Mouse (Mus musculus): ENCODE results near the gene Cdh4. TPM values are rescaled to one million over a fixed set of nuclear protein-coding genes. Genes with fewer than 3 reads are reported as not detected.
A peak's percentile ranks its signal among the peaks of the same experiment; 100 is the strongest.

Cdh4 gene
- total RNA-seq, 2 experiments from 2014 or later: 20.7 to 20.9 TPM

GRCm38 (mm10) chr2:179722776-179723386 lies 280.6 kb downstream of the Cdh4 start:
- no peak for DNase-seq (ENCODE audit: low spot score in 2 of 2)

DNA sequence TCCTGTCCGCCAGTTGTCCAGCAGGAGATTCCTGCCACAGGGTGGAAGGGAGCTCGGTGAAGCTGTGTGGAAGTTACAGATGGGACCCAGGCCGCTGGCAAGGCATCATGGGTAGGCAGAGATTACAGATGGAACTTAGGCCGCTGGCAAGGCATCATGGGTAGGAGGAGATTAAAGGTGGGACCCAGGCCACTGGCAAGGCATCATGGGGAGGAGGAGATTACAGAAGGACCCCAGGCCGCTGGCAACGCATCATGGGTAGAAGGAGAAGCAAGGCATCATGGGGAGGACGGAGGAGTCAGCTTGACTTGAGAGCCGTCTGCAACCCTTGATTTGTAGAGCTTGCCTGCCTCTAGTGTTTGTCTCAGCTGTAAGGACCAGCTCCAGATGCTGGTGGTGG lies 281.2 kb downstream of the Cdh4 start:
- DNase-seq (ENCODE audit: low spot score in 2 of 2): no peak

DNA sequence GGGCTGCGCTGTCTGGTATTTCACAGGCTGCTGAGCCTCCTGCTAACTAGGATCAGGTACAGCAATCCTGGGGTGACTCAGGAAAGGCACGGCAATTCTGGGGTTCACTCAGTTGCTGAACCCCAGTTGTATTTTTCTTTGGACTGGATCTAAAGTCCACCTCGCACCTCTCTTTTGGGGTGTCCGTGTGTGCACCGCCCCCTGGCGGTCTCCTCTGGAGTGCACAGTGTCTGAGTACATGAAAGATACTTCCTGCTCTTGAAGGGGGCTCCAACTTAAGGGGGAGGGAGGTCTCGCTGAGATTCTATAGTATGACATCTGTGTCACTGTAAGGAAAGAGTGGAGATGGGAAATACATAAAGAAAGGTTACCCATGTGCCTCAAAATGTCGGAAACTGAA lies 286.8 kb downstream of the Cdh4 start:
- peak in 1 of 2 experiments; percentile 21 for DNase-seq (ENCODE audit: low spot score in 2 of 2)

DNA sequence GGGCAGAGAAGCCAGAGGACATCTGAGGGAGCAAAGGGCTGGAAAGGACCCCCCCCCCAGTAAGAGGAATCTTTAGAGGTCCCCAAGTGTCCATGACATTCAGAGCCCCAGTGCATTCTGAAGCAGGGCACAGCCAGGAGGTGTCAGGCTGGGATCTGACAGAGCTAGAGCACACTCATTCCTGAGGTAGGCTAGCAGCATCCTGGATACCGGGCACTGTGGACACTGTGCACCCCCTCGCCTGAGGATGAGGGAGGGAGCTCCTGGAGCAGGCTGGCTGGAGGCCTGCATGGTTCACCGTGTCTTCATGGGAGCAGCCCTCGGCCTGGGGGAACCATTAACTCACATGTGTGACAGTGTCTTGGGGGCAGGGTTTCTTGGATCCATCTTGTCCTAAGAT lies 287.6 kb downstream of the Cdh4 start:
- DNase-seq (ENCODE audit: low spot score in 2 of 2): no peak

DNA sequence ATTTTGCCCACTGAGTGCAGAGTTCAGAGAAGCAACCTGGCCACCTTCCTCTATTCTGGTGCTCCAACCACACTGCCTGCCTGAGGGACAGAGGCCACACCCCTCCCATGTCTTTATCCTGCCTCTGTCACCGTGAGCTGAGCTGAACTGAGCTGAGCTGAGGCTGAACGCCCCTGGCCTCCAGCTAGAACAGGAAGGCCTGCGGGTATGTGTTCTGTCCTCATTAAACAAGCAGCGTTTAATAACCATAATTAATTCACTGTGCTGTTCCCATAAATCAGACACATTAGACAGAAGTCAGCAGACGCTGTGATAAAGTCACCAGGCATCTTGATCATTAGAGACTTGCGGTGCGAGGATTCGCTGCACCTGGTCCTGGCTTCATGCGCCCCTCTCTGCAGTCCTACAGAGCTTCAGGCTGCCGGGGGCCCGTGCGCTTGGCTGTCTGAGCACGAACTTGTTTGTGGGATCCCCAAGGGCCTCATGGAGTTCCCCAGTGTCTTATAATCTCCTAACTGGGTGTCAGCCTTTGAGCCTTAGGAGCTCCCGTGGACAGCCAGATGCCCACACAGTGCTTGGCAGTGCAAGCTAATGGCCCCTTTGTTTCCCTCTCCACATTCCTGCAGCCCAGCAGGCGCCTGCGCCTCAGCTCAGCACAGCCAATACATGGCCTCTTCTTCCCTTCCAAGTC lies 291.1 kb downstream of the Cdh4 start:
- no peak for DNase-seq (ENCODE audit: low spot score in 2 of 2)

- no peak for DNase-seq (ENCODE audit: low spot score in 2 of 2)
Observed at GRCm38 (mm10) chr2:179742419-179742818, 300.2 kb downstream of the Cdh4 start.

DNA sequence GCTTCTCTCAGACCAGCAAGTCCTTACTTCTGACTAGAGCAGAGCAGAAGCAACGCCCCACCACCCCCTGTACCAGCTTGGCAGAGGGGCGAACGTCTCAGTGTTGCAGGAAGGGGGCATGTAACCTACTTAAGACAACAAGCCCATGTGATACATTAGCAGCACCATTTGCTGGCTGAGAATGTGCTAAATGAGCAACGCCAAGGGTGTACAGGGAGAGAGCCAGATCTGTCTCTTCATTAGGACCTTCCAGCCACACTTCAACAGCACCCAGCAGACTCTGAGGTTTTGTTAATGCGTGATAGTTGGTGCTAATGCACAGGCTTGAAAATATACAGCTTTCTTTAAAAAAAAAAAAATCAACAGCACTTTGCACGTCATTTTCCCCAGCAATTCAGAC lies 300.6 kb downstream of the Cdh4 start:
- DNase-seq (ENCODE audit: low spot score in 2 of 2): no peak

DNA sequence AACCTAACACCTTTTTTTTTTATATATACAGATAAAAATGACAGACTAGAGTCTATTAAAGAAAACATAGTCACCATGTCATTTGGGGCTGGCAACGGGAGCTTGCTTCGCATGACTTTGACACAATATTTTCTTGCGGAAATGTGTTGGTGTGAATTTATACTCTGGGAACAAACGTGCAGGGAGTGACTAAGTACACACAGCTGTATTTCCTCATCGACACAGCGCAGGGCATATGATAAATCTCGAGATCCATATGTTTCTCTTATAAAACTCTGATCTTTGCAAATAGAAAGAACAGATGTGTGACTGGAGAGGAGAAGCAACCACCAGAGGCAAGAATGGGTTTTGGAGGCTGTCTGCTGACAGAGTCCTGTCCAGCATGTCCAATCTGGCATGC lies 304.3 kb downstream of the Cdh4 start:
- no peak for DNase-seq (ENCODE audit: low spot score in 2 of 2)

- DNase-seq (ENCODE audit: low spot score in 2 of 2): no peak
Observed at GRCm38 (mm10) chr2:179749399-179749798, 307.2 kb downstream of the Cdh4 start.

GRCm38 (mm10) chr2:179753811-179754210 lies 311.6 kb downstream of the Cdh4 start:
- DNase-seq (ENCODE audit: low spot score in 2 of 2): no peak

DNA sequence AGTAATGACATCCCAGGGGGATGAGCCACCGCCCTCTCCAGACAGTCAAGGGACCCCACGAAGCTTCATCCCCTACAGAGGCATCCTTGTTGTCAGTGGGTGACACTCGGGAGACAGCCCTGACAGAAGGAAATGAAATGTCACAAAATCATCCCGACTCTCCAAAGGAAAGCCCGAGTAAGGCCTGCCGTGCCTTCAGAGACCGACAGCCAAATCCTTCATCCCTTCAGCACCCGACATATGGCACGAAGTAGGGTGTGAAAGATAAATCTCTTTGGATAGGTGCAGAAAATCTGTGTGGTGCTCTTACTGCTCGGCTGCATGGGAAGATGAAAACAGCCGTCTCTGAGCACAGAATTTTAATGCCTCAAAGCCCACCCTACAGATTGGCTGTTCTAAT lies 312.5 kb downstream of the Cdh4 start:
- DNase-seq (ENCODE audit: low spot score in 2 of 2): peak; percentile 16 to 50

- no peak for DNase-seq (ENCODE audit: low spot score in 2 of 2)
Observed at GRCm38 (mm10) chr2:179761718-179762441, 319.6 kb downstream of the Cdh4 start.

- peak; percentile 37 to 49 for DNase-seq (ENCODE audit: low spot score in 2 of 2)
Observed at GRCm38 (mm10) chr2:179762521-179763305, 320.5 kb downstream of the Cdh4 start.

DNA sequence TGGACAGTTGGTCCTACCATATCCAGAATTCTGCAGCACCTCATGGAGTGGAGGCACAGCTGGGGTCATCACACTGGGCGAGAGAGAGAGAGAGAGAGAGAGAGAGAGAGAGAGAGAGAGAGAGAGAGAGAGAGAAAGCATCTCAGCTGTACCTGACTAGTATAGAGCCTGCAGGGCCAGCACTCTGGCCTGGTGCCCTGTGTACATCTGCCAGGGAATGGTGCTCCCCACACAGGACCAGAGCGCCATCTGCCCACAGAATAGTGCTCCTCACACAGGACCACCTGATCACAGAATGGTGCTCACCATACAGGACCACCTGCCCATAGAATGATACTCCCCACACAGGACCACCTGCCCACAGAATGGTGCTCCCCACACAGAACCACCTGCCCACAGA lies 322.2 kb downstream of the Cdh4 start:
- no peak for DNase-seq (ENCODE audit: low spot score in 2 of 2)

DNA sequence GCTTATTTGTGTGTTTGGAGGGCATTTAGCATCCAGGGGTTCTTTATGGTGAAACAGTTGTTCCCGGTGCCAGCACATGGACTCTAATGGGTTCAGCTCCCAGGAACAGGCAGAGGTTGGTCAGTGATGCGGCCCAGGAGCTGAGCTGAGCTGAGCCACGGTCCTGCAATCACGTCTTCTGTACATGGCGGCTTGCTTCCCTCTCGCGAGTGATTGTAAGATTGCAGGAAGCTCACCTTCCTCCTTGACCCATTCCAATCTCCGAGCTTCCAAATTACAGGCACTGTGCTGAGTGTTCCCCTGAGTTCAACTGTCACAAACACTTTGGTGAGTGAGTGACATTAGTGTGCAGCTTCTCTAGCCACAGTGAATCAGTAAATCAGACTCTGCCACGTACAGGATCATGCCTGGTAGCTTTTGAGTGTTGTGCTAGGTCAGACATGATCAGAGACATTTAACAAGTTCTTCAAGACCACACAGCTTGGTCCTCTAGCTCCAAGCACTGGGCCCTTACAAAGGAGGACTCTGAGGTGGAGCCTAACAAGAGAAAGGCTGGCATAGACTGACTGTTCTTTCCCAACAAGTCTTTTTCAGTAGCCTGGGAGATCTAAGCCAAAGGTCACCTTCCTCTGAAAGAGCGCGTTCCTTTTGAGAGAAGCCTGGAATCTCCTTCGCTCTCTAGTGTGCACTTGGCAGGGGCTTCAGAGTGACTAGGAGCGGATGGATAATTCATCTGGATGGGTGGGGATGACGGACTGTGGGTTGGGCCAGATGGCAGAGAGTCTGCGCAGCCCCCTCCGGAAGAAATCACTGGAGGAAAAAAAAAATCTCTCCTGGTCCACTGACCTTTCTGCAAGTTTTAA lies 324.7 kb downstream of the Cdh4 start:
- no peak for DNase-seq (ENCODE audit: low spot score in 2 of 2)

DNA sequence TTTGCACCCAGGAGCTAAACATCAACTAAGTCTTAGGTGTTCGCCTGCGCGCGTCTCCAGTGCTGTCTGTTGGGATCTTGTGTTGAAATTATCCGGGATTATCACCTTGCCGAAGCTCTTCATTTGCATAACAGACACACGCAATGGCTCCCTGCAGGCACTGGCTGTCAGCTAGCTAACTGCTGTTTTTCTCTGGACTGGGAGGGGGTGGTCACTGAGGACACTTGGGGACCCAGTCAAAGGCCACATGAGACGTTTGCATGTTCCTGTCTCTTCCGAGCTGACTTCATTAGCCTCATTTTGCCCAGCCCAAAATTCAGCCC lies 325.3 kb downstream of the Cdh4 start:
- no peak for DNase-seq (ENCODE audit: low spot score in 2 of 2)

DNA sequence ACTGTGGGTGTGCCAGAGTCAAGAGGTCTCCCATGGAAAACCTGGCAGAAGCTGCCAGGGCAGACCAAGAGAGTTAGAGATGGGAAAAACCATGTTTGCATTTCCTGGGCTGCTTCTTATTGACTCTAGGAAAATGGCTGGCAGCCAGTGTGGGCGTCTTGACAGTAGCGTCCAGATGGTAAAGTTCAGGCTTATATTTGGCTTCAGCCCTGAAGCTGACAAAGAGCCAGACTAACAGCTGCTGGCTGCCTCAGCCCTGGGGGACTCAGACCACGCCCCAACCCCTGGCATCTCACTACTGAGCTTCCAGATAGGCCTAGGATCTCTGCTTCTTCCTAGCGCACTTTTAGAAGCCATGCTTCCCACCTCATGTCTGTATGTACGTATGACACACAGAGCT lies 326.9 kb downstream of the Cdh4 start:
- DNase-seq (ENCODE audit: low spot score in 2 of 2): peak; percentile 32 to 53

- no peak for DNase-seq (ENCODE audit: low spot score in 2 of 2)
Observed at GRCm38 (mm10) chr2:179769943-179770342, 327.7 kb downstream of the Cdh4 start.

GRCm38 (mm10) chr2:179774440-179775110 lies 332.3 kb downstream of the Cdh4 start:
- DNase-seq (ENCODE audit: low spot score in 2 of 2): no peak

GRCm38 (mm10) chr2:179775999-179776705 lies 333.9 kb downstream of the Cdh4 start:
- DNase-seq (ENCODE audit: low spot score in 2 of 2): no peak
